Mouse (Mus musculus) MEL-GATA-1-ER (cell line): ENCODE results near the gene Fkbp5.

Experiments used
- DNase-seq: peaks from one replicate; pipeline ENCODE4 v3.0.0-alpha.2; 2012; ENCODE audit warnings: low read depth; ENCODE audit errors: extremely low read depth

Fkbp5 gene

DNA sequence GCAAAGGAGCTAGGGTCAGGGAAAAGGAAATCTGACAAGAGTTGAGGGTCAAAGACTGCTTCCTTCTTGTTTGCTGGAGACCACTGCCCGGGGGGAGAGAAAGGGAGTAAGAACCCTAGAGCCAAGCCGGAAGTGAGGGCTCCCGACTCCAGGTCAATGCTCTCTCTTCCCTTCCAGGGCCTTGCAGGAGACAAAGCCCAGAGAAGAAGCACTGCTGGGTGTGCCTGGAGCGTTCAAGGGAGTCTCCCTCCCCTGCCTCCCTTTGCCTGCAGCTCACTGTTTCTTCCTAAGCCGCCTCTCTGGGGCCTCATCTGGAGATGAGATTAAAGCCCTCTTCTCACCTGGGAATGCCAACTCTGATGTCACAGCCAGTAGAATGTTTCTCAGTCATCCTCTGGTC, 10.4 kb downstream of the Fkbp5 start:
- DNase-seq: no peak

GRCm38 (mm10) chr17:28505591-28505990, 11.7 kb downstream of the Fkbp5 start:
- no peak for DNase-seq

DNA sequence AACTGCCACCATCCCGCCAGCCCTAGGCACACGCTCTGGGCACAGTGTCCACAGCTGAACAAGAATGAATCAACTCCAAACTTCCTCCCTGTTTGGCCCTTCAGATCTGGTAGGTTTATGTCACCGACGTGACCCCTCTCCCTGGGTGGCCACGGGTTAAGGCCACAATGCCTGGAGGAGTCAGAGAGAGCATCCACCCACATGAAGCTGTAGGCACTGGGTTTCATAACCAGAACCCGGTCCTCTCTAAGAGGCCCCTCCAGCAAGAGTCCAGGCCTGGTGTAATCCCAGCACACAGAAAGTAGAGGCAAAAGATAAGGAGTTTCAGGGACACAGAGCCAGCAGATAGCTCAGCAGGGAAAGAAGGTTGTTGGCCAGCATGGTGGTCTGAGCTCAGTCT, 13.1 kb downstream of the Fkbp5 start:
- DNase-seq: no peak

GRCm38 (mm10) chr17:28502196-28502821, 15.0 kb downstream of the Fkbp5 start:
- no peak for DNase-seq

DNA sequence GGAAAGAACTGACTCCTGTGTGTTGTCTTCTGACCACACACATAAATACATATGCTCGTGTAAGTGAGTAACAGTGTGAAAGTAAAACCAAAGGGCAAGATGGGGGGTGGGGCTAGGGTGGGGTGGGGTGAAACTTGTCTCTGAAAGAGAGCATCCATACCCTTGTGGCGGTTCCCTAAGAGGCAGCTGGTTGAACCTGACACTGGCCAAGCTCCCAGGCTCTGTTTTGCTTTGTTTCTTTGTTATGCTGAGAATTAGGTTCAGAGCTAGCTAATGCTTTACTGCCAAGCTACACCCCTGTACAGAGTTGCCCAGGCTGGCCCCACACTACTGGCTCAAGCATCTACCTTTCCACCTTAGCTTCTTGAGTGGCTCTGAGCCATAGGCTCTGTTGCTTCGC, 16.9 kb downstream of the Fkbp5 start:
- DNase-seq: no peak

DNA sequence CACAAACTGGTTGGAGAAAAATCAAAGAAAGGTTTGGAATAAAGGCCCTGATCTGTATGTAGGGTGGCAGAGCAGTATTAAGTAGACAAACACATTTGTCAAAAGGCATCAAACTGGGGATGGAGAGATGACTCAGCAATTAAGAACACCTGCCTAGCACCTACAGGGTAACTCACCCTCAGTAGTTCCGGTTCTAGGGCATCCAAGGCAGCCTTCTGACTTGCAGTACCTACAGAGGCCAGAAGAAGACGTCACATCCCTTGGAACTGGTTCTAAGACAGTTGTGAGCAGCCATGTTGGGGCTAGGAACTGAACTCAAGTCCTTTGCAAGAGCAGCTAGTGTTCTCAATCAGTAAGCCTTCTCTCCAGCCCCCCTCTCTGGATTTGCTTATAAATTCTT, 18.1 kb downstream of the Fkbp5 start:
- DNase-seq: no peak

GRCm38 (mm10) chr17:28495832-28496231, 21.5 kb downstream of the Fkbp5 start:
- no peak for DNase-seq

DNA sequence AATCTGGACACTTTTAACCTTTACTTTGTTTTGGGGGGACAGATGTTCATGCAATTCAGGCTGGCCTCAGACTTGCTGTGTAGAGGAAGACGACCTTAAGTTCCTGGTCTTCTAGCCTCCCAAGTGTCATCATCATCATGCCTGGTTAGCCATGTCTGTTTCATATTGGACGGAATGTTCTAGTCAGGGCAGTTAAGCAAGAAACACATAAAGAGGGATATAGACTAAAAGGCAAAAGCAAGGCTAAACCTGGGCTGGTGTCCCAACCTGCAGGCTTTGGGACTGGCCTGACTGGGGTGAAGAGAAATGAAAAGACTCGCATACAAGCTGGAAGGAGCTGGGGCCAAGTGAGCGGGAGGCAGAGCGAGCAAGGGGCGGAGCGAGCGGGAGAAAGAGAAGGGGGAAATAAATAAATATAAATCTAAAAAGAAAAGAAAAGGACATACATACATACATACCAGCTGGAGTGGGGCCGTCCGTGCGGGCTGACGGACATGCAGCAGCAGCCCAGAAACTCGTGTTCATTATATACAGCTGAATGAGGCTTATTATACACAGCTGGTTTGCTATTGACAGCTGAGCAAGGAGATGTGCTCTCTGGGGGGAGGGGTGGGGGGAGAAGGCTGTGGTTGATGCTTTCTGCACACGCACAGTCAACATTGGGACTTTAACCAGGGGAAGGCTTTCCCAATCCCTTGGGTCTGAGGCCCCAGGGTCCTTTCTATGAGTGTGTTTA, 26.1 kb downstream of the Fkbp5 start:
- DNase-seq: no peak

DNA sequence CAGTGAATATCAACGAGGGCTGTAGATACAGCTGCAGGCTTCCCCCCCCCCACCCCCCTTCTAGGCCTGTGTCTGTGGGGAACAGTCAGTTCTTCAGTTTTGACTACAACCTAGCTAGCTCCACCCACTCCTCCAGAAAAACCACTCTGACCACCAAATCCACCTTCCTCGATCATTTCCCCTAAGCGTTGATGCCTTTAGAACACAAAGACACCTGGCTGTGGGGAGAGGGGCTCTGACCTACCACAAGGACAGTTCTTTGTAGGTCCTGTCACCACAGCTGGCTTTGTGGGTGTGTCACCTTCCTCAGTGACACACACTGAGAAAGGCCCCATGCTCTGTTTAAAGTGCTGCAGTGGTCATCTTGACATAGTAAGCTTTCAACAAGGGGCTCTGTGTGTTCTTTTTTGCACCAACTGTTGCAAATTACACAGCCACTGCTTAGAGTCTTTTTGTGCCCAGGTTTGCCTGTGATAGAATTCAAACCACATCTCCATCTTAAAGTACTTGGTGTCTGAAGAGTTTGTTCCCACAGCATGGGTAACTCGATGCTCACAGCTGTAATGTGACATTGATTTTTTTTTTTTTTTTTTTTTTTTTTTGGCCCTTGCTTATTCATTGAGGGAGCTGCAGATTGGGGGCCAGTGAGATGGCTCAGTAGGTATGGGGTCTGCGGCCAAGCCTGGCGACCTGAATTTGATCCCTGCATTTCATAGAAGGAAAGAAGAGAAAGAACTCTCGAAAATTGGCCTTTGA, 28.9 kb downstream of the Fkbp5 start:
- no peak for DNase-seq

GRCm38 (mm10) chr17:28487584-28488257, 29.6 kb downstream of the Fkbp5 start:
- no peak for DNase-seq

DNA sequence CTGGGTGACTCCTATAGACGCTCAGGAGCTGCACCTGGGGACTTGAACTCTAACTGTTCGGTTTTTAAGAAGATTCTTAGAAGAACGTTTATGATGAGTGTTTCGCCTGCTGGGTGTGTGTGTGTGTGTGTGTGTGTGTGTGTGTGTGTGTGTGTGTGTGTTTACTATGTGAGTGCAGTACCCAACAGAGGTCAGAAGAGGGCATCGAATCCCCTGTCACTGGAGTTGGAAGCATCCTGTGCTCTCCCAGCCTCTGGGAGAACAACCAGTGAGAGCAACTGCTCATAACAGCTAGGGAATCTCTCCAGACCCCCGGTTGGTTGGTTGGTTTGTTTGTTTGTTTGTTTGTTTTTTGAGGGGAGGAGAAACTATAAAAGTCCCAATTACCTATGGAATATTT, 30.6 kb downstream of the Fkbp5 start:
- no peak for DNase-seq

DNA sequence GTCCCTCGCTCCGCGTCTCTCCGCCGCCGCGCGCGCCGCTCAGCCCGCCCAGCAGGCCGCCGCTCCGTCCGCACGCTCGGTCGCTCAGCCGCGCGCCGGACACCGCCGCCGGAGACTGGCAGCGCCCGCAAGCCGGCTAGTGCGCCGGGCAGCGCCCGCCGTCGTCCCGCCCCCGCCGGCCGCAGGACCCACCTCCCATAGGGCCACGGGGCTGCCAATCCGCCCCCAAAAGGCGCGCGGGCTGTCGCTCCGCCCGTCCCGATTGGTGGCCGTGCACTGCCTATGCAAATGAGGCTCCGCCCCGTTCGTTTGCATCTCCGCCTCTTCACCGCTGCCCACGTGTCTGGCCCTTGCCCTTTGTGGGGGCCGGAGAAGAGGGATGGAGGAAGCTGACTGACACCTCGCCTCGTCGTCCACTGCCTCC, 31.3 kb downstream of the Fkbp5 start:
- DNase-seq: peak; percentile 76

- DNase-seq: no peak
Measured at GRCm38 (mm10) chr17:28485446-28485948, 31.8 kb downstream of the Fkbp5 start.

DNA sequence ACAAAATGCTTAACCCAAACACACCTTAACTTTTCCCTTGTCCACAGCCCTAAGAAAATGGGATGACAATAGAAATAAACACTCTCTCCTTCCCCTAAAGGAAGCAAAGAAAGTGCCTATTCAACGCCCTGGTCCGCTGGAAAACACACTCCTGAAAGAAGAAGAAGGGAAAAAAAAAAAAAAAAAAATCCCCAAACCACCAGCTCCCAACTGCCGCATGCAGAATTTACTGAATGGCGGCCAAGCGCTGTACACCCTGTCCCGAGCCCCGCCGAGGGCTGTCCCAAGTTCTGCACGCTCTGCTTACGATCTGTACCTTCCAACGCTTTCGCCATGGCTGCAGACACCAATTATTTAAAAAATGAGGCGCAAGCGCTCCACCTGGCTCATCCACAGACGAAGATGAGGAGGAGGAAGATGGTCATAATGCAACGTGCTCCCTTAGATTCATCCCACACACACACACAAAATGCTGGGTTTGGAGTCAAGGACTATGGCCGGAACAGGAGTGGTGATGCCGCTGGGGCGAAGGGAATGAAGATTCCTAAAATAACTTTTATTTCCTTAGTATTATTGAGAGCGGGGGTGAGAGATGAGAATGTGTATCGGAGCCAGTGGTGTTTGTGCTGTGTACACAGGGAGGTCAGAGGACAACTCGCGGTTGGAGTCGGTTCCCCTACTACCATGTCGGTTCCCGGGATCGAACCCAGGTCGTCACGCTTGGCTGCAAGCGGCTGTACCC, 32.5 kb downstream of the Fkbp5 start:
- DNase-seq: peak; percentile 48

- DNase-seq: no peak
Measured at GRCm38 (mm10) chr17:28477421-28477820, 39.9 kb downstream of the Fkbp5 start.

DNA sequence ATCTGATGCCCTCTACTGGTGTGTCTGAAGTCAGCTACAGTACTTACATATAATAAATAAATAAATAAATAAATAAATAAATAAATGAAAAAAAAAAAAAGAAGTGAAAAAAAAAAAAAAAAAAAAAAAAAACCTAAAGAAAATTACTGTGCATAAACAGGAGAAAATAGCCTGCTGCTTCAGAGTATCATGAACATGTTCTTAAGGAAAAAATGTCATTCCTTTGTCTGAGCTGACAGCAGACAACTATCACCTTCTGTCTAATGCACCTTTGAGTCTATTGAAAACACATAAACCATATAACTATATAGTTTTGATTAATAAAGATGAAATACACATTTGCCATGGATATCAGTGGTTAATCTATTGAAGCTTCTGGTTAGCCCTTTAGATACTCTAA, 40.9 kb downstream of the Fkbp5 start:
- no peak for DNase-seq

DNA sequence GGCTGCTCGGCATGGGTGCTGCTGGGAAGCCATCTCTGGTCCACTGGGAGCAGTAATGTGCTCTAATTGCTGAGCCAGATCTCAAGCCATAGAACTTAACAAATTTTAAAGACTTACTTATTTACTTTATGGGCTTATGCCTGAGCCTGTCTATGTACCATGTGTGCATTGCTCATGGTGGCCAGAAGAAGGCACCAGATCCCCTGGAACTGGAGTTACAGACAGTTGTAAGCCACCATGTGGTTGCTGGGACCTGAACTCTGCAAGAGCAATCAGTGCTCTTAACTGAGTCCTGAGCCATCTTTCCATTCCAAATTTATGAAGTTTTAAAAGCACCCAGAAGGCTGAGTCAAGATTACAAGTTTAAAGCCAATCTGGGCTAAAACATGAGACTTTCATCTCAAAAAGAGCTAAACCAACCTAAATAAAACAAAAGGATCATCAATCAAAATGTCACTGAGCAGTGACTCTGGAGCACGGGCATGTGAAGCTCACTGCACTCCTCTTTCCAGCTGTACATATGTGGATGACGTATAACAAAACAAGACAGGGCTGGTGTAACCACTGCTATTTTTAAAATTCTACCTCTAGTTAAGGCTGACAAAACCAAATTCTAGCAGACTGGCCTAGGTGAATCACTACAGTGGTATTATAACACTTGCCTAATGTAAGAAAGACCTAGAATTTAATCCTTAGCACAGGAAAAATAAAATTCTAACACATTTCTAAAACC, 41.6 kb downstream of the Fkbp5 start:
- DNase-seq: no peak

DNA sequence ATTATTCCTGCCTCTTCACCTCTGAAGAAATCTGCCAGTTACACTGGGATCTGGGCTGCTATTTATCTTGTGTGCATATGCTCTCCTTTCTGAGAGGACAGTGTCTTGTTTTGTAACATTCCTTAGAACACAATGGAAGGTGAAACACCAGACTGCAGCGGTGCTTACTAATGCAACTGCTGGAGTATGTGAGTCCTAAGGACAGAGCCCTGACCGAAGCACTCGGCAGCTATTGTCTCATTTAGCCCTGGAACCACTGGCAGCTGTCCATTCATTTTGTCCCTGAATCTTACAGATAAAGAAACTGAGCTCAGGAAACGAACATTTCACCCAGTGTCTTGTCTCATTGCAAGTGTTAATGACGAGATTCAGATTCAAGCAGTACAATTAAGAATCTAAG, 44.6 kb downstream of the Fkbp5 start:
- DNase-seq: no peak

- no peak for DNase-seq
Measured at GRCm38 (mm10) chr17:28470876-28471275, 46.5 kb downstream of the Fkbp5 start.

- no peak for DNase-seq
Measured at GRCm38 (mm10) chr17:28467749-28468148, 49.6 kb downstream of the Fkbp5 start.
